Mouse (Mus musculus) stomach, postnatal 0 days (tissue): ENCODE results near the gene Arhgap15.

Source experiments
- CTCF ChIP-seq: IDR thresholded peaks from 2 replicates; pipeline ENCODE4 v1.5.1; 2016; ENCODE audit warnings: antibody characterized with exemption, low read depth, mild to moderate bottlenecking, moderate library complexity
- EP300 ChIP-seq: optimal IDR thresholded peaks from 2 replicates; pipeline ENCODE3; 2016; ENCODE audit warnings: antibody characterized with exemption

DNA sequence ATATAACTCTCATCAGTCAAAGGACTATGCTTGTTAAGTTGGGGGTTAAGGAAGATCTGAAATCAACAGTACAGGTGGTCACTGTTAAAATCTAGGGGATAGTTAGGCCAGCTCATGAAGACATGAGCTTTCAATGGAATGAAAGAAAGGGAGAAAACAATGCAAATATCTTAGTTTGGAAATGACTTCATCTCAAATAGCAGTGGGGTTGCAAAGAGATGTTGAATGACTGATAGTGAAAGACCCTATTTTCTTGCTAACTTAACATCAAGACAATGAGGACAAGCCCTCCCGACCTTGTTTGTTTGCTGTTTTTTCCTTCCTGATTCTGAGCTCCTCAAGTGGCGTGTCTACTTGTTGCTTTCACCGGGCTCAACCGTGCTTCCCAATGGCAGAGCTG is 597.6 kb downstream of the Arhgap15 start:
- no peak for TF ChIP-seq CTCF
- TF ChIP-seq EP300: no peak
